Mouse (Mus musculus) lung, embryonic 15.5 days (tissue): ENCODE data around the gene Gm853. TPM values are rescaled to one million over a fixed set of nuclear protein-coding genes. Genes with fewer than 3 reads are reported as not detected.

ENCODE experiments used
- ATAC-seq: fragments of 200-750 bp; cut with Nextera tagmentation; 2 replicates; pipeline ENCODE4 v1.8.0; 2017; ENCODE audit warnings: moderate number of reproducible peaks, borderline replicate concordance; ENCODE audit not compliant: low FRiP score, low TSS enrichment; ENCODE audit errors: extremely low read depth
- H3K27ac ChIP-seq: fragments of 300-500 bp; sonication (generic); 2 replicates; pipeline ENCODE4 v1.5.1; 2015; ENCODE audit warnings: moderate library complexity, mild to moderate bottlenecking, inconsistent platforms
- H3K27me3 ChIP-seq: fragments of 300-500 bp; sonication (generic); 2 replicates; pipeline ENCODE4 v1.6.1; 2015; ENCODE audit warnings: inconsistent platforms
- H3K36me3 ChIP-seq: fragments of 300-500 bp; sonication (generic); 2 replicates; pipeline ENCODE4 v1.6.1; 2015; ENCODE audit warnings: inconsistent platforms
- H3K4me1 ChIP-seq: fragments of 300-500 bp; sonication (generic); 2 replicates; pipeline ENCODE4 v1.6.1; 2015; ENCODE audit warnings: inconsistent platforms
- H3K4me2 ChIP-seq: fragments of 300-500 bp; sonication (generic); 2 replicates; pipeline ENCODE4 v1.6.1; 2015; ENCODE audit warnings: inconsistent platforms, mild to moderate bottlenecking, moderate library complexity
- H3K4me3 ChIP-seq: fragments of 300-500 bp; sonication (generic); 2 replicates; pipeline ENCODE4 v1.5.1; 2015; ENCODE audit warnings: mild to moderate bottlenecking, inconsistent platforms
- H3K9ac ChIP-seq: fragments of 300-500 bp; sonication (generic); 2 replicates; pipeline ENCODE4 v1.6.1; 2015; ENCODE audit warnings: inconsistent platforms
- H3K9me3 ChIP-seq: fragments of 300-500 bp; sonication (generic); 2 replicates; pipeline ENCODE4 v1.6.1; 2016; ENCODE audit warnings: inconsistent platforms
- WGBS: fragments of 180-500 bp; shearing (Covaris S2); methylation state at CpG from one replicate; pipeline ENCODE4 v1.1.7; 2015; 5-methylcytosine and 5-hydroxymethylcytosine counted together
- polyA plus RNA-seq: library from polyadenylated mRNA; unstranded; fragments of >200 nt; fragmentation: Nextera tagmentation; extraction: Ambion mirVana; gene quantifications from 2 replicates; pipeline ENCODE4 v1.2.1, GENCODE M21; 2015

The Gm853 gene
- polyA plus RNA-seq, 1 experiment from 2014 or later: not detected

DNA sequence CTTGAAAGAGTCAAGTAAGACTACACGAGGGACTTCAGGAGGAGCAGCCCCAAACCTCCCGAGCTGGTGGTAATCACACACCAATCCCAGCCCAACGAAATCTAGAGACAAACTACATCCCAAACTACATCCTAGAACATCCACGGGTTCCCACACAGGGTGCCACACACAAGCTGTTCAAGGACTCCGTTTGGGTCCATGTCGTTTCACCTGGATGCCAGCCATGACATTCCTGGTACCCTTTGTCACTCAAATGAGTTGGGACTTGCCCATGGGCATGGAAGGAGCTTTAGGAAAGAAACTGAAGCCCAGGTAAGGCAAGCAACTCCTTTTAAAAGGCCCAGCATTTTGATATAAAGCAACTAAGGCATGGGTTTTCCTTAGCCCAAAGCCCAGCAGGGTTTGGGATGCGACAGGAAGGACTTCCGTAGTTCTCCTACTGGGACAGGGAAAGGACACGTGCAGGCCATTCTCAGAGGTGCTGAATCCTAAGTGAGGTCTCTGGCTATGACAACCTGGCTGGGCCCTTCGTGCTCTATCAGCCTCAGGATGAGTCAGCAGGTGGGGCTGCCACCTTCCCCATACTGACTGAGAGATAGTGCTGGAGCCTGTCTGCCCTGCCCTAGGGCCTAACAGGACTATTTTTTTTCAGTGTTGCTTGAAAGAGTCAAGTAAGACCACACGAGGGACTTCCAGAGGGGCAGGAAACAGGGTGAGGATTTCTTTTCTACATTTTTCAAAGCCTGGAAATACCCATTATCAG is 49.0 kb downstream of the Gm853 start:
- H3K4me1 ChIP-seq: peaks cover 79% of the 10 kb centered on the region
- peak overlapping the region; percentile 17; the same call in 1 of the 2 replicates for H3K9ac ChIP-seq
- 59% methylated on average over 11 of the region's 11 CpGs for WGBS
- H3K27ac ChIP-seq: peak overlapping the region; percentile 85
- 0 out of 2 replicates have a peak, but pooled peaks cover 8% of the 10 kb centered on the region for H3K27me3 ChIP-seq
- H3K36me3 ChIP-seq: 0 out of 2 replicates have a peak, but pooled peaks cover 4% of the 10 kb centered on the region
- H3K4me2 ChIP-seq: peak overlapping the region; percentile 65
- ATAC-seq: no peak
- peak overlapping the region; percentile 40 for H3K4me3 ChIP-seq
- H3K9me3 ChIP-seq: no peaks in the 10 kb centered on the region

DNA sequence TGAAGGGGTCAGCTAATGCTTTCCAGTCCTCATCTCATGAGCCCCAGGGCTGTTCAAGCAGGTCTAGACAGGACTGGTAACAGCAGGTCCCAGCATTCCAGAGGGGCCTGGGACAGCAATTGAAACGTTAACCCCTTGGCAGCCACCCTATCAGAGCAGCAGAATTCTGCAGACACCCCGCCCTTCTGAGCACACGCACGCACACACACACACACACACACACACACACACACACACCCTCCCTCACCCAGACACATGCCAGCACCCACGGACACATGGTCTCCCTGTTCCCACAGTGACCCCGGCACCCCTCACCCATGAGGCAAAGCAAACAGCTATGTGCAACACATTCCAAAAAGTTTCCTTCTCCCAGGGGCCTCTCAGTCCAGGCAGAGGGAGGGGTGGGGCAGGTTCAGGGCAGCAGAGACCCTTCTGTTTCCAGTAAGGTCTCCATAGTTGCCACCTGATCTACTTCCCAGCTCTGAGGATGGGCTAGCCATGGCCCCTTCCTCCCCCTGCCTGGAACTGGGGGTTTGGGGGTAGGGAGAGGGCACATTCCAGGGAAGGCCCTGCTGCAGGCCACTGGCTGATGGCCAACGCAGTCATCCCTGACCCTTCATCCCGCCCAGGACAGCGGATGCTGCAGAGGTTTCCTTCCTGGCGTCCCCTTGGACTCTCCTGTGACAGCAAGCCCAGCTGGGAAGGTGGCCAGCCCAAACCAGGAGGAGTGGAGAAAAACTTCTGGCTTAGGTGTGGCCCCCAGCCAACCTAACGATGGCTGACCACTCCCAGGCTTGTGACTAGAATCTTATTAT is 50.0 kb downstream of the Gm853 start:
- H3K4me3 ChIP-seq: no peak overlapping the region; the same call in 1 of the 2 replicates
- H3K4me2 ChIP-seq: peak overlapping the region; percentile 65
- 0 out of 2 replicates have a peak, but pooled peaks cover 8% of the 10 kb centered on the region for H3K27me3 ChIP-seq
- peak; percentile 7; the same call in 1 of the 2 replicates for ATAC-seq
- H3K36me3 ChIP-seq: 0 out of 2 replicates have a peak, but pooled peaks cover 4% of the 10 kb centered on the region
- peak overlapping the region; percentile 85 for H3K27ac ChIP-seq
- 20% methylated on average over 11 of the region's 11 CpGs for WGBS
- H3K9me3 ChIP-seq: no peaks in the 10 kb centered on the region
- H3K4me1 ChIP-seq: peaks cover 82% of the 10 kb centered on the region
- 0 out of 2 replicates have a peak overlapping the region, but pooled peaks have one; percentile 9 for H3K9ac ChIP-seq

DNA sequence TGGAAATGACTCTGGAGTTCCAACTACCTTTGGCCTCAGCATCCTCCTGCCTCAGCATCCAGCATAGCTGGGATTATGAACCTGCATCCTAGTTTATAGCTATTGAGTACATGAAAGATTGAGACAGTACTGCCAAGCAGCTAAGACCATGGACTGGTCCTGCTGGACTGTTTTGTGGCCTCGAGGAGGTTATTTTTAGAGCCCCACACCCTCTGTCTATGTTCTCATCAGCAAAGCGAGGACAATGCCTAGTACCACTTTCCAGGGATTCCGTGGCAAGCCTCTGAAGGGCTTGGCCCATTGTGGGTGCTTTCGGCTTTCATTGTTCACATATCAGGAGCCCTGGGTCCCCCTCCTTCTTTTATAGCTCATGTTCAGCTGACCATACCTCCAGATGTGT is 51.8 kb downstream of the Gm853 start:
- H3K27ac ChIP-seq: no peak overlapping the region

DNA sequence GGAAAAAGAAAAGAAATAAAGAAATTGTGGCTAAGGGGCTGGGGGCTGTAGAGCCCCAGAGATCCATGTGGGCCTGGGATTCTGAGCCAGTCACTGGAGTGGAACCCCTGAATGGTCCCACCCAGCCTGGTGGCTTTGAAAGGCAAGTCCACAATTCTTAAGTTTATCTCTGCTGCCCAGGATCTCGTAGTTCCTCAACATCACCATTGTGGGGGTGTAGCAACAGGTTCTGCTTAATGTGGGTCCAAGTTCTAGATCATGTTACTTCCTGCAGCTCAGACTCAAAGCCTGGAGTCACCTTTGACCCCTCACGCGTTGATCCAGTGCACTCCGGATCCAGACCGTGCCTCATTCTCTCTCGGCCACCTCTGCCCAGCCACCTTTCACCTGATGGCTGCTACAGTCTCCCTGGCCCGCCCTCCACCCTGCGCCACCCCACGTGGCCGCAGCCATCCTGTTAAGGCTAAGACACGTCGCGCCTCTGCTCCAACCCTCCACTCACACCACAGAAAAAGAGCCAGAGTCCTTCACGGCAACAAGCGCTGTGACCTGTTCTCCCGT is 52.7 kb downstream of the Gm853 start:
- no peak for ATAC-seq

More for the DNA sequence above, 51.8 kb downstream of the Gm853 start:
- Histone ChIP-seq H3K9me3 (no peaks in the 10 kb centered on the region), H3K4me1 (peaks cover 79% of the 10 kb centered on the region), H3K27me3 (0 out of 2 replicates have a peak, but pooled peaks cover 8% of the 10 kb centered on the region), H3K4me2 (no peak overlapping the region), H3K9ac (no peak overlapping the region), H3K36me3 (0 out of 2 replicates have a peak, but pooled peaks cover 4% of the 10 kb centered on the region), H3K4me3 (no peak overlapping the region)
- no peak for ATAC-seq
- WGBS: 79% methylated on average over 4 of the region's 4 CpGs

DNA sequence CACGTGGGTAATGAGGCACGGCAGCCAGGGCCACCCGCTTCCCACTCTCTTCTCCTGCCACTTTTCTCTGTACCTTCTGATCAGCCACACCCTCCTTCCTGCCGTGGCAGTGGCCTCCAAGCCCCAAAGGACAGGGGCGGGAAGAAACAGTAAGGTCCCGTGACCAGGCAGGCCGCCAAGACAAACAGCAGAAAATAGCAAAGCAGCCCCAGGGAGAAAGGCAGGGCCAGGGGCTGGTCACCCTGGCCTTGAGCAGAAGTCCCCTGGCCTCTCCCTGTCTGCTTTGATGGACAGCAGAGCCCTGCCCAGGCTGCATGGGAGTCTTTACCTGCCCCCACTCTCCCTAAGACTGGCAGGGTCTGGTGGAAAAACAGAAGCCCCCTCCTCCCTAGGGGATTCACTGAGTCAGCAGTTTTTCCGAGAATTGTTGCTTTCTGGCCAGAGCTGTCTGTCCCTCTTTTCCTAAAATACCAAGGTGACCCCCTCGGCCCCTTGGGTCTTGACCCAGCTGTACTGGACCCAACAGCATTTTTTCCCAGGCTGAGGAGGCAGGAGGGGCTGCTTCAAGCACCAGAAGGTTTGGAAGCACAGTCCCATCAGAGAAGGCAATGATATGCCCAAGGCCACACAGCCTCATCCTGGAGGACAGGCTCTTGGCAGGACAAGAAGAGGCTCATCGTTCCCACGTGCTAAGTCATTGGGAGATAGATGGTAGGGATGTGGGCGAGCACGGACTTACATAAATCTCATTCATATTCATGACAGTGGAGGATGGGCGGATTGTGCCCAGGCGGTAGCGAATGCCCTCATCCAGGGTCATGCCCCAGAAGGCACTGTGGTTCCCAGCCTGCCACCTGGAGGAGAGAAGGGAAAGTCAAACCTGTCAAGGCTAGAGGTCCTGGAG is 53.7 kb downstream of the Gm853 start:
- no peaks in the 10 kb centered on the region for H3K9me3 ChIP-seq
- H3K36me3 ChIP-seq: 0 out of 2 replicates have a peak, but pooled peaks cover 4% of the 10 kb centered on the region
- peak overlapping the region; percentile 95 for H3K27ac ChIP-seq
- peaks cover 68% of the 10 kb centered on the region for H3K4me1 ChIP-seq
- peak; percentile 60 for ATAC-seq
- 35% methylated on average over 16 of the region's 16 CpGs for WGBS
- H3K27me3 ChIP-seq: no peaks in the 10 kb centered on the region
- peak overlapping the region; percentile 53 for H3K4me2 ChIP-seq
- peak overlapping the region; percentile 15; the same call in 1 of the 2 replicates for H3K4me3 ChIP-seq
- H3K9ac ChIP-seq: 0 out of 2 replicates have a peak overlapping the region, but pooled peaks have one; percentile 26

More for the DNA sequence above, 52.7 kb downstream of the Gm853 start:
- Histone ChIP-seq H3K9ac (no peak overlapping the region), H3K4me3 (no peak overlapping the region), H3K4me2 (no peak overlapping the region), H3K4me1 (peaks cover 70% of the 10 kb centered on the region), H3K9me3 (no peaks in the 10 kb centered on the region), H3K27ac (no peak overlapping the region), H3K36me3 (0 out of 2 replicates have a peak, but pooled peaks cover 4% of the 10 kb centered on the region), H3K27me3 (0 out of 2 replicates have a peak, but pooled peaks cover 8% of the 10 kb centered on the region)
- 76% methylated on average over 16 of the region's 16 CpGs for WGBS

DNA sequence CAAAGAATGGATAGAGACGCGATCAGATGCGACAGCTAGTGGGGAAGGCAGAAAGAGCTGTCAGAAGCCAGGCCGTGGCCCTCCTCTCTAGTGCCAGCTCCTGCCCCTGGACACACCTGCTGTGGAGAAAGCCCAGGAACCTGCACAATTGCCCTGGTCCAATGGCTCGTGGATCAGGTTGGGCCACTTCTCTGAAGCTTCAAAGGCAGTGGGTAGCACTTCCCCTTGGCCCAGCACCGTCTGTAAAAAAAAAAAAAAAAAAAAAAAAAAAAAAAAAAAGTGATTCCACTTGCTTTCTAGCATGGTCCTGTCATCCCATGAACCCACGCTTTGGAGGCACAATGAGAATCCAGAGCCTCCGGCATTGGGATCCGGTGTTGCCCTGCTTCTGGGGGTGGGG is 54.4 kb downstream of the Gm853 start:
- Histone ChIP-seq H3K4me1 (peaks cover 68% of the 10 kb centered on the region), H3K9me3 (no peaks in the 10 kb centered on the region), H3K36me3 (0 out of 2 replicates have a peak, but pooled peaks cover 4% of the 10 kb centered on the region), H3K27me3 (no peaks in the 10 kb centered on the region), H3K9ac (no peak overlapping the region; the same call in 1 of the 2 replicates), H3K4me3 (peak overlapping the region; percentile 15; the same call in 1 of the 2 replicates), H3K4me2 (peak overlapping the region; percentile 53), H3K27ac (peak overlapping the region; percentile 95)
- no peak for ATAC-seq
- 27% methylated on average over 9 of the region's 9 CpGs for WGBS

DNA sequence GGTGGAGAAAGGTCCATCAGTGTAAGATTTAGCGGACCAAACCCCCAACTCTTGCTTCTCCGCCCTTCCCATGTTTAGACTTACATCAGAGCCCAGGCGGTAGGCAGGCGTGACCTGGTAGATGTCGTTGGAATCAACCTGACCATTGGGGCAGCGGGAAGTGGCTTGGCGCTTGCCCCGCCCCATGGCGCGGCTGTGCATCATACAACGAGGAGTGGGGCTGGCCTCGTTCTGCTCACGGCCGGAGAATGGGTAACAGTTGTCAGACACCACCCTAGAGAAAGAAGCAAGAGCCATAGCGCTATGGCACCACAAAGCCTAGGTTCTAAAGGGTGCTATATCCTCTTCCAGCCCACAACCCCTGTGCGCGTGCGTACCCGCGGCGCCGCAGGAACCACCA is 54.9 kb downstream of the Gm853 start:
- H3K9ac ChIP-seq: no peak overlapping the region; the same call in 1 of the 2 replicates
- peak overlapping the region; percentile 53 for H3K4me2 ChIP-seq
- H3K27me3 ChIP-seq: no peaks in the 10 kb centered on the region
- H3K36me3 ChIP-seq: 0 out of 2 replicates have a peak, but pooled peaks cover 4% of the 10 kb centered on the region
- no peaks in the 10 kb centered on the region for H3K9me3 ChIP-seq
- H3K4me3 ChIP-seq: no peak overlapping the region
- H3K27ac ChIP-seq: peak overlapping the region; percentile 95
- H3K4me1 ChIP-seq: peaks cover 67% of the 10 kb centered on the region
- WGBS: 56% methylated on average over 22 of the region's 22 CpGs
- ATAC-seq: no peak

DNA sequence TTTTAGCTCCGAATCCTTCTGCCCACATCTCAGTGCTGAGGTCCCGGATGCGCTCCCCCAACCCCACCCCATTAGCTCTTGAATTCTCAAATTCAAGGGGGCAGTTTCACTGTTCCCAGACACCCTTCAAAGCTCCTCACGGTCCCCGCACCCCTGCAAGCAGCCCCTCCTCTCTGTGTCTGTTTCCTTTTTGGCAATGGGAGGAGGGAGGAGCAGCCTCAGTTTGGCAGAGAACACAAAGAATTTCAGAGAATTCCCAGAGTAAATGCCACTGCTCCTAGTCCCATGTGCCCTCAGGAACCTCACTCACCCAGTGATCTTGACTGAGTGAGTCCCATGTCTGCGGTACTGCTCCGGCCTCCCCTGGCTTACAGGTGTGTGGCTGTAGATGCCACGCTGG is 55.6 kb downstream of the Gm853 start:
- 0 out of 2 replicates have a peak, but pooled peaks cover 4% of the 10 kb centered on the region for H3K36me3 ChIP-seq
- peaks cover 63% of the 10 kb centered on the region for H3K4me1 ChIP-seq
- no peak for ATAC-seq
- 60% methylated on average over 8 of the region's 8 CpGs for WGBS
- H3K9ac ChIP-seq: no peak overlapping the region
- no peaks in the 10 kb centered on the region for H3K9me3 ChIP-seq
- no peaks in the 10 kb centered on the region for H3K27me3 ChIP-seq
- no peak overlapping the region for H3K4me3 ChIP-seq
- 0 out of 2 replicates have a peak overlapping the region, but pooled peaks have one; percentile 16 for H3K27ac ChIP-seq
- no peak overlapping the region for H3K4me2 ChIP-seq

DNA sequence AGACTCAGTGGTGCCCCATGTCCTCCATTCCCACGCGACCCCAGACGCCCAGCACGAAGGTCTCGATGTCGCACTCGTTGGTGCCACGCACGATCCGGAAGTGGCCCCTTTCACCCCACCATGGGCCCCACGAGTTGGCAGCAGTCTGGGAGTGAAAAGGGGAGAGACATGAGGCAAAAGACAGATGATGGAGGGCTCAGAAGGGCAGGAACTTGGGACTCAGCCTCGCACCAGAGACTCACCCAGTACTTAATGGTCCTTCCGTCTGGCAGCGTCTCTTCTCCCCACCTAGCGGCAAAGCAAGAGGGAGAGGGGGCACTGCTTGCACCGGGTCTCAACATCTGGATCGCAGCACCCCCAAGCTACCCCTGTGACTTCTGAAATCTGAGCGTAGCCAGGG is 56.1 kb downstream of the Gm853 start:
- Histone ChIP-seq H3K4me1 (peaks cover 58% of the 10 kb centered on the region), H3K4me2 (no peak overlapping the region)

DNA sequence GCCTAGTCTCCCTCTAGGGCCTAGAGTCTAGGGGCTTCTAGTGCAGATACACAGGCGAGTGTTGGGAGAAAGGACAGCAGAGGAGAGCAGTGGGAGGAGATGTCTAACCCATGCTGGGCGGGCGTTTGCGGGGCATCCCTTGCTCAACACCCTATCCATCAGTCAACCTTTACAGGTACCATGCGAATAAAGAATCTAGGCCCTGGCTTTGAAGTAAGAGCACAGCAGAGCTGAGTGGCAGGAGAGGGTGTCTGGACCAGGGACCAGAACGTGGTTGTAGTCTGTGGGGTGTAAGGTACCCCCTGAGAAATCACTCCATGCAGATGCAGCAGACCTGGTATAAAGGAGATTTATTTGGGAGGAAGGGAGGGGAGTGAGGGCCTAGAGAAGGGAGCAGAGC is 58.1 kb downstream of the Gm853 start:
- H3K27me3 ChIP-seq: no peaks in the 10 kb centered on the region
- H3K4me2 ChIP-seq: no peak overlapping the region
- H3K36me3 ChIP-seq: no peaks in the 10 kb centered on the region
- H3K9me3 ChIP-seq: no peaks in the 10 kb centered on the region
- H3K9ac ChIP-seq: peak overlapping the region; percentile 46; the same call in 1 of the 2 replicates
- no peak overlapping the region for H3K4me3 ChIP-seq
- H3K4me1 ChIP-seq: peaks cover 59% of the 10 kb centered on the region
- H3K27ac ChIP-seq: peak overlapping the region; percentile 80
- 70% methylated on average over 6 of the region's 6 CpGs for WGBS
- no peak for ATAC-seq

More for the DNA sequence above, 56.1 kb downstream of the Gm853 start:
- ATAC-seq: no peak
- Histone ChIP-seq H3K27ac (no peak overlapping the region; the same call in 1 of the 2 replicates), H3K9me3 (no peaks in the 10 kb centered on the region), H3K27me3 (no peaks in the 10 kb centered on the region), H3K36me3 (0 out of 2 replicates have a peak, but pooled peaks cover 4% of the 10 kb centered on the region), H3K9ac (no peak overlapping the region), H3K4me3 (no peak overlapping the region)
- 78% methylated on average over 18 of the region's 18 CpGs for WGBS
